Mouse (Mus musculus): ENCODE measurements around the gene Tmub2. TPM values are rescaled to one million over a fixed set of nuclear protein-coding genes. Genes with fewer than 3 reads are reported as not detected.

Tmub2 gene
- polyA plus RNA-seq, 1 experiment from 2014 or later = 46.7 TPM

DNA sequence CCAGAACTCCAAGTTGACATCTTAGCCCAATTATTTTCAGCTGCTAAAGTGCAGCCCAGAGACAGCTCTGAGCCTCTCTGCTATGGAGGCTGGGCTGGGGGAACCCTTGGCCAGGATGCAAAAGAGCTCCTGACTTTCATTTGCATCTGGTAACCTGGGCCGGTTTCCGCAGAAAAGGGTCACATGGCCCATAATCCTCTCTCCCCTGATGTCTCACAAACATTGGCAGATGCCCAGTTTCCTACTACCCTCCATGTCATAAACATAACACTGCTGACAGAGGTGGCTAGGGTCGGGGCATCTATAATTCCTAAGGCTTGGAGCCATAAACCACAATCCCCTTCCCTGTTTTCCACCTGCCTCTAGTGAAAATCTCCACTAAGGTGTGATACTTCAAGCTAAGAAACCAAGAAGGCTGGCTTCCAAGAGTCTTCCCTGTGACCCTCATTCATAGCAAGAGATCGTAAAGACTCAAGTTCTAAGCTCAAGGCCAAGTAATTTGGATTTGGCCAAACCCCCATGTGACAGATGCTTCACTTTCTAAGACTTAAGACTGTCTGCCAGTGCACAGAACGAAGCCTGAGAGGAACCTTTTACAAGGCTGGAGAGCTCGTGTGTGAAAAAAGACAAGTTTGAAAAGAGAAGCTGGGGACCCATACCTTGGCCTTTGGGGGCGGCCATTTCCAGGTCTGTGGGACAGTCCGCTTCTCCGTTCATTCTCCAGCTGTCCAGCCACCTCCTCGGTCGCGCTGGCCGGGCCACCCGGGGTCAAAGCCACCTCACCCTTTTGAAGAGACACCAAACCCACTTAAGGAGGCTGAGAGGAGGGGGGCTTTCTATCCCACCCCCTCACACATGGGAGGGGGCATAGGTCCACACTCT is 31.2 kb downstream of the Tmub2 start:
- 15% methylated on average over 14 of the region's 14 CpGs for WGBS
- H3K27me3 ChIP-seq (ENCODE audit: control insufficient read depth, insufficient read depth, low read length) = no peaks in the 10 kb centered on the region
- peak overlapping the region; percentile 99; the same call in 1 of the 2 replicates for H3K27ac ChIP-seq (replicated peaks; ENCODE audit: low read depth, low read length)
- H3K36me3 ChIP-seq (ENCODE audit: control insufficient read depth, insufficient read depth, low read length) = peaks cover 15% of the 10 kb centered on the region
- peak overlapping the region; percentile 91 for H3K4me2 ChIP-seq (ENCODE audit: low read depth, severe bottlenecking)
- H3K9ac ChIP-seq (ENCODE audit: low read length) = peak overlapping the region; percentile 49; the same call in 1 of the 2 replicates
- H3K4me1 ChIP-seq (ENCODE audit: control insufficient read depth, insufficient read depth, low read length) = peaks cover 15% of the 10 kb centered on the region
- no peaks in the 10 kb centered on the region for H3K9me3 ChIP-seq (ENCODE audit: control insufficient read depth, low read length)
- H3K4me3 ChIP-seq (ENCODE audit: low read depth, low read length) = peak overlapping the region; percentile 95
- ATAC-seq (ENCODE audit: insufficient number of reproducible peaks, low FRiP score, low TSS enrichment, low read depth) (no peak; the same call in 1 of the 2 replicates), DNase-seq (ENCODE audit: low spot score) (no peak)

DNA sequence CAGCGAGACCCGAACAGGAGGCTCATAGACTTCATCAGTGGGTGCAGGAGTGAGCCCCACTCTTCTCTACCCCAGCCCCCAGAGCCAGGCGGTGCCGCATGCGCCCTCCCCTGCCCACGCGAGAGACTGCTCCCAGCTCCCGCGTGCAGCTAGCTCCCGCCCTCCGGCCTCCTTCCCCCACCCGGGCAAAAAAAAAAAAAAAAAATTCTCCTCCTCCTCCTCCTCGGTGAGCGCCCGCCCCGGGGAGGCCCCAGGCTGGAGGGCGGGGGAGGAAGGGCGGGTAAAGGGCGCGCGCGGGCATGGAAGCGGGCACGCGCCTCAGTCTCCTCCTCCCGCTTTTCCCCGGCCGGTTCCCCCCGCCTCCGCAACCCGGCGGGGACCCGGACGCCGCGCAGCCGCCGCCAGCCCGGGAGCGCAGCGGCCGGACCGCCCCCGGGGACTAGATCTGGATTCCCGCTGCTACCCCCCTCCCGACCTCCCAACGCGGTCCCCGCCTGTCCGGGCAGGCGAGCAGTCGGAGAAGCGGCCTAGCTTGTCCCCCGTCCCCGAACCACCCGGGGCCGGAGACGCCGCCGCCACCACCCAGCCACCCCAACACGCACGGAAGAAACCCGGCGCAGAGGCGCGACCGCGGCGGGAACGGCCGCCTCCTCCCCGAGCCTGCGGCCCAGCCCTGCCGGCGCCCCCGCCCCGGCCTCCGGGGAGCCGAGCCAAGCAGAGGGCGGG is 32.0 kb downstream of the Tmub2 start:
- Histone ChIP-seq H3K4me1 (ENCODE audit: control insufficient read depth, insufficient read depth, low read length) (peaks cover 11% of the 10 kb centered on the region), H3K9ac (ENCODE audit: low read length) (peak overlapping the region; percentile 99), H3K27me3 (ENCODE audit: control insufficient read depth, insufficient read depth, low read length) (no peaks in the 10 kb centered on the region), H3K27ac (replicated peaks; ENCODE audit: low read depth, low read length) (peak overlapping the region; percentile 99), H3K9me3 (ENCODE audit: control insufficient read depth, low read length) (no peaks in the 10 kb centered on the region), H3K4me3 (ENCODE audit: low read depth, low read length) (peak overlapping the region; percentile 95), H3K4me2 (ENCODE audit: low read depth, severe bottlenecking) (peak overlapping the region; percentile 91), H3K36me3 (ENCODE audit: control insufficient read depth, insufficient read depth, low read length) (peaks cover 15% of the 10 kb centered on the region)
- WGBS = under 1% methylated on average over 62 of the region's 80 CpGs
- peak; percentile 89 for DNase-seq (ENCODE audit: low spot score)
- ATAC-seq (ENCODE audit: insufficient number of reproducible peaks, low FRiP score, low TSS enrichment, low read depth) = peak; percentile 60; the same call in 1 of the 2 replicates

DNA sequence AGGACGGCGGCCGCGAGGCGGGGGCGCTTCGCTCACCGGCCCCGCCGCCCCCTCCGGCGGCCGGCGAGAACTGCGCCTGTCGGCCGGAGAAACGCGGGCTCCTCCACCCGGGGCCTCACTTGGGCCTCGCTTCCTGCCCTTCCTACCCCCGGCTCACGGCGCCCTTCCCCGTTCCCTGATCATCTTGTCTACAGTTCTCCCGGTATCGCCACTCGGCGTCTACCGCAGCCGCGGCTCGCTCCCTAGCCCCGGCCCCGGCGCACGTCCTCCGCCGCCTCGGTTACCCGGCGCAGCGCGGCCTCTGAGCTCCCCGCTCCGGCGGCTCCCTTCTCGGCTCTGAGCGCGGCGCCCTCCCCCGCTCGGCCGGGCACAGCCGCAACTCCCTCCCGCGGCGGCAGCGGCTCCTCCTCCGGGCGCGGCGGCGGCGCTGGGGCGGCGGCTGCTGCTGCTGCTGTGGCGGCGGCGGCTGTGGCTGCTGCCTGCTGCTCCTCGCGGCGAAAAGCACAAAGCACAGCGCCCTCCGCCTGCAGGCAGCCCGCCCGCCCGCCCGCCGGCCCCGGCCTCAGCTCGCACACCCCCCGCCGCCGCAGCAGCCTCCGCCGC is 32.7 kb downstream of the Tmub2 start:
- H3K27me3 ChIP-seq (ENCODE audit: control insufficient read depth, insufficient read depth, low read length) = no peaks in the 10 kb centered on the region
- peaks cover 15% of the 10 kb centered on the region for H3K36me3 ChIP-seq (ENCODE audit: control insufficient read depth, insufficient read depth, low read length)
- peak overlapping the region; percentile 95 for H3K4me3 ChIP-seq (ENCODE audit: low read depth, low read length)
- H3K9ac ChIP-seq (ENCODE audit: low read length) = peak overlapping the region; percentile 99
- DNase-seq (ENCODE audit: low spot score) (peak; percentile 75), ATAC-seq (ENCODE audit: insufficient number of reproducible peaks, low FRiP score, low TSS enrichment, low read depth) (no peak)
- peak overlapping the region; percentile 99 for H3K27ac ChIP-seq (replicated peaks; ENCODE audit: low read depth, low read length)
- WGBS = under 1% methylated on average over 71 of the region's 87 CpGs
- no peaks in the 10 kb centered on the region for H3K9me3 ChIP-seq (ENCODE audit: control insufficient read depth, low read length)
- peaks cover 11% of the 10 kb centered on the region for H3K4me1 ChIP-seq (ENCODE audit: control insufficient read depth, insufficient read depth, low read length)
- peak overlapping the region; percentile 91 for H3K4me2 ChIP-seq (ENCODE audit: low read depth, severe bottlenecking)

DNA sequence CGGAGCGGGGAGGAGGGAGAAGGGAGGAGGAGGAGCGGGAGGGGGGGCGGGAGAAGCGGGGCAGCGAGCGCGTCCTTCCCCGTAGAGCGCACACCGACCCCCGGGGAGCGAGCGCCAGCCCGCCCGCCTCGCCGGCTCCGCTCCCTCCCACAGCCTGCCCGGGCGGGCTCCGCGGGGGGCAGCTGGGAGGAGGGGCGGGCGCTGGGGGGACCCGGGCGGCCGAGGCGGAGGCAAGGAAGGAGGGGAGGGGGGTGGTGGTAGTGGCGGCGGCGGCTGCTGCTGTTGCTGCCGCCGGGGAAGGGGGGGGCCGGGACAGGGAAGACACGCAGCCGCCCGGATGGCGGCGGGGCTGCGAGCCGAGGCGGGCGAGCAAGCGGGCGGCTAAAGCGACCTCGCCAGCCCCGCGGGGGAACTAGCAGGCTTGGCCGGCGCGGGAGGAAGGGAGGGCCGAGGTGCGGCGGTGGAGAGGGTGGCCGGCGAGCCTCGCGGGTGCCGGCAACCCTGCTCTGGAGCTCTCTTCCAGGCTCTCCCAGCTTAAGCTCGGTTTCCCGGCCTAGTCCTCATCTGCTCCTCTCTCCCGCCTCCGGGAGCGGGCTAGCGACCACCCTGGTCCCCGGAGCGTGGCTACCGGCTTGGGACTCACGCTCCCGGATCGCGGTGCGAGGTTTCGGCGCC is 33.3 kb downstream of the Tmub2 start:
- 0% methylated on average over 54 of the region's 77 CpGs for WGBS
- H3K4me3 ChIP-seq (ENCODE audit: low read depth, low read length) = peak overlapping the region; percentile 95
- H3K9ac ChIP-seq (ENCODE audit: low read length) = peak overlapping the region; percentile 99
- peak overlapping the region; percentile 91 for H3K4me2 ChIP-seq (ENCODE audit: low read depth, severe bottlenecking)
- peaks cover 11% of the 10 kb centered on the region for H3K36me3 ChIP-seq (ENCODE audit: control insufficient read depth, insufficient read depth, low read length)
- peak overlapping the region; percentile 99 for H3K27ac ChIP-seq (replicated peaks; ENCODE audit: low read depth, low read length)
- DNase-seq (ENCODE audit: low spot score) (peak; percentile 83), ATAC-seq (ENCODE audit: insufficient number of reproducible peaks, low FRiP score, low TSS enrichment, low read depth) (peak; percentile 52)
- peaks cover 11% of the 10 kb centered on the region for H3K4me1 ChIP-seq (ENCODE audit: control insufficient read depth, insufficient read depth, low read length)
- no peaks in the 10 kb centered on the region for H3K9me3 ChIP-seq (ENCODE audit: control insufficient read depth, low read length)
- H3K27me3 ChIP-seq (ENCODE audit: control insufficient read depth, insufficient read depth, low read length) = no peaks in the 10 kb centered on the region

DNA sequence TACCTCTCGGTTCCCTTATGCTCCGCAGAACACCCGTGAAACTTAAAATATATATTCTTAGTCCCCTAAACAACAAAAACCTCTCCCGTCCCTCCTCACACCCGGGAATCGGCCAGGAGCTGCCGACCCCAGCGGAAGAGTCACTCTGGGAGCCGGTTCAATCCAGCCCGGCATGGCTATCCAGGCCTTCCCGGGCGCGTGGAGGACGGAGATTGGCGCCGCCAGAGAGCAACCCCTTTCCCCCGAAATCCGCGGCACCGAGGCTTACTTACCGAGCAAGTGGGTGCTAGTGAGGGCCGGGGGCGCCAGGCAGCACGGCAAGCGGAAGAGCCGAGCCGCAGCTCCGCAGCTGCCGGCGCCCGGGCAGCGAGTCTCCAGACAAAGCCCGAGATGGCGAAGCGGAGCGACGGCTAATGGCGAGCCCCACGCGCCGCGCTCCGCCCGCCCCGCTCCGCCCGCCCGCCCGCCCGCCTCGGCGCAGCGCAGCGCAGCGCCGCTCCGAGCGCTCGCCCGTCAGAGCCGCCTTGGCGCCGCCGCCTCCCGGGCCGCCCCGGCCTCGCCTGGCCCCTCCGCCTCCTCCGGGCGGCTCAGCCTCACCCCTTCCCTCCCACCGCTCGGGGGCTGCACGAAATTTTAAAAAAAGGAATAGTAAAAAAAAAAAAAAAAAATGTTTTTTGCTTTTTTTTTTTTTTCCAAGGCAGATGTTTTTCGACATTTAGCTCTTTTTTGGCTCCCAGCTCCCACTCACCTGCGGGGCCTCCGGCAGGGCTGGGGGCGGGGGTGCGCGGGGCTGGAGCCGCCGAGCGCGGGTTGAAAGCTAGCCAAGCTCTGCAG is 34.1 kb downstream of the Tmub2 start:
- Histone ChIP-seq H3K4me1 (ENCODE audit: control insufficient read depth, insufficient read depth, low read length) (peaks cover 11% of the 10 kb centered on the region), H3K9ac (ENCODE audit: low read length) (peak overlapping the region; percentile 99), H3K36me3 (ENCODE audit: control insufficient read depth, insufficient read depth, low read length) (peaks cover 5% of the 10 kb centered on the region; the same call in 1 of the 2 replicates), H3K4me2 (ENCODE audit: low read depth, severe bottlenecking) (peak overlapping the region; percentile 91), H3K4me3 (ENCODE audit: low read depth, low read length) (peak overlapping the region; percentile 95), H3K9me3 (ENCODE audit: control insufficient read depth, low read length) (no peaks in the 10 kb centered on the region), H3K27me3 (ENCODE audit: control insufficient read depth, insufficient read depth, low read length) (no peaks in the 10 kb centered on the region), H3K27ac (replicated peaks; ENCODE audit: low read depth, low read length) (peak overlapping the region; percentile 99)
- under 1% methylated on average over 77 of the region's 84 CpGs for WGBS
- ATAC-seq (ENCODE audit: insufficient number of reproducible peaks, low FRiP score, low TSS enrichment, low read depth) (no peak), DNase-seq (ENCODE audit: low spot score) (peak; percentile 79)

DNA sequence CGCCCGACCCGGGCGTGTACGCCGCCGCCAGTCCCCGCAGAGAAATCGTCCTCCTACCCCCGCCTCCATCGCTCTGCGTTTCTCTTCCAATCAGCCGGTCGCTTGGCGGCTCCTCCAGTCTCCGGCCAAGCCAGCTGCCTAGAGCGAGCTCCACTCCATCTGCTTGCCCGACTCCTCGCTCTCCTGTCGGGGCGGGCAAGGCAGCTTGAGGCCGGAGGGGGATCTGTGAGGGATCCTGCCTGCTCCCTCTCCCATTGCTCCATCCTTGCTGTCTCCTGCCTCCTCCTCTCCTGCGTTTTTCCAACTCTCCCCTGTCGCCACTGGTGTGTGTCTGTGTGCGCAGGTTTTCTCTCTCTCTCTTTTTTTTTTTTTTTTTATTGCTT is 34.7 kb downstream of the Tmub2 start, which contains the start of gene Ubtf:
Gene Ubtf (minus strand): TSS at position 333 of the 383 bp plus-strand sequence.
- Histone ChIP-seq H3K4me1 (ENCODE audit: control insufficient read depth, insufficient read depth, low read length) (peaks cover 11% of the 10 kb centered on the region), H3K9ac (ENCODE audit: low read length) (peak within 1 kb of the TSS; percentile 99), H3K36me3 (ENCODE audit: control insufficient read depth, insufficient read depth, low read length) (no peaks in the 10 kb centered on the region), H3K27ac (replicated peaks; ENCODE audit: low read depth, low read length) (peak within 1 kb of the TSS; percentile 99), H3K9me3 (ENCODE audit: control insufficient read depth, low read length) (no peaks in the 10 kb centered on the region), H3K4me3 (ENCODE audit: low read depth, low read length) (peak within 1 kb of the TSS; percentile 95), H3K4me2 (ENCODE audit: low read depth, severe bottlenecking) (peak within 1 kb of the TSS; percentile 91), H3K27me3 (ENCODE audit: control insufficient read depth, insufficient read depth, low read length) (no peaks in the 10 kb centered on the region)
- ATAC-seq (ENCODE audit: insufficient number of reproducible peaks, low FRiP score, low TSS enrichment, low read depth) (no peak), DNase-seq (ENCODE audit: low spot score) (peak; percentile 76)
- 0% methylated on average over 25 of the region's 25 CpGs for WGBS

DNA sequence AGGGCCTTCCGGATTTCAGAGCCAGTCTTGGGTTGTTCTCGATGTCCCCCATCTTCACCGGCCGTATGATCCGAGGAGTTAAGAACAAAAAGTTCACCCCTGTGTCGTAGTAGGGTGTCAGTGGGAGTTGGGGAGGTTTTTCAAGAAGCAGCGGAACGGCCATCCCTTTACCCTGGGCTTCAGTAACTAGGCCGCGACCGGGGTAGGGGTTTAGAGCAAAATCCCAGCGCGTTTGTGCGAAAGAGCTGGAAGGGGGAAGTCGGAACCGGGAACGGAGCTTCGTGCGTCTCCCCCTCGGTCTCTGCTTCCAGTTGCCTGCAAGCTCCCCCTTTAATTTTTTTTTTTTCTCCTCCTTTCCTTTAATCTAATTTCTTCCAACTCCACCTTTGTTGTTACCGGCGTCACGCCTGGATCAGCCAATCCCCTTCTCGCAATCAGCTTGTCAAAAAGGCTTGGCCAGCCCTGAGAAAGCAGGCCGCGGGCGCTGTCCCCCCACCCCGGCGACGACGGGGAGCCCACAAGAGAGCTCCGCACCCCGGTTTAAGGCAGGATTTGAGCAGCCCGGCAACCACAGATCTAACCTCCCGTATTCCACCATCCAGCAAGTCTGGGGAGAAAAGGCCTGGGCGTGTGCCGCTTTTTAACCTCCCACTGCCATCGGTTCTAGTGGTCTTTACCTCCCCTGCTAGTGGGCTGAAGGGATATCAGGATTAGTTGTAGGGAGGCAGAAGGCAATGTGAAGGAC is 35.4 kb downstream of the Tmub2 start:
- Histone ChIP-seq H3K4me2 (ENCODE audit: low read depth, severe bottlenecking) (peak overlapping the region; percentile 91), H3K4me3 (ENCODE audit: low read depth, low read length) (peak overlapping the region; percentile 95), H3K27me3 (ENCODE audit: control insufficient read depth, insufficient read depth, low read length) (no peaks in the 10 kb centered on the region), H3K36me3 (ENCODE audit: control insufficient read depth, insufficient read depth, low read length) (no peaks in the 10 kb centered on the region), H3K9me3 (ENCODE audit: control insufficient read depth, low read length) (no peaks in the 10 kb centered on the region), H3K9ac (ENCODE audit: low read length) (peak overlapping the region; percentile 99), H3K27ac (replicated peaks; ENCODE audit: low read depth, low read length) (peak overlapping the region; percentile 99), H3K4me1 (ENCODE audit: control insufficient read depth, insufficient read depth, low read length) (peaks cover 11% of the 10 kb centered on the region)
- WGBS = under 1% methylated on average over 38 of the region's 38 CpGs
- ATAC-seq (ENCODE audit: insufficient number of reproducible peaks, low FRiP score, low TSS enrichment, low read depth) = no peak
- peak; percentile 80 for DNase-seq (ENCODE audit: low spot score)

Data from limb, embryonic 11.5 days (tissue).